Mouse (Mus musculus) liver, postnatal 0 days (tissue): ENCODE measurements around the gene Ehd1.

Source experiments
- CTCF ChIP-seq: sonication (generic); IDR thresholded peaks from 2 replicates; pipeline ENCODE4 v1.5.1; 2016; ENCODE audit warnings: antibody characterized with exemption, low read depth
- EP300 ChIP-seq: IDR thresholded peaks from 2 replicates; pipeline ENCODE4 v1.6.1; 2016; ENCODE audit warnings: antibody characterized with exemption, low read depth, mild to moderate bottlenecking

GRCm38 (mm10) chr19:6302522-6302921, 26.0 kb downstream of the Ehd1 start:
- no peak for TF ChIP-seq CTCF
- no peak for TF ChIP-seq EP300
